Mouse (Mus musculus) erythroblast, embryonic 14.5 days (primary cell): ENCODE data around the gene Tcea2.

Experiments used
- GATA1 ChIP-seq: IDR thresholded peaks from 2 replicates; pipeline ENCODE4 v1.6.1; 2012; ENCODE audit warnings: low read length, inconsistent platforms, mixed read lengths
- TAL1 ChIP-seq: IDR thresholded peaks from 3 replicates; pipeline ENCODE4 v1.6.1; 2012; ENCODE audit warnings: low read length, inconsistent platforms, mixed read lengths

GRCm38 (mm10) chr2:181680716-181681117 is 607 bp downstream of the Tcea2 start:
- TF ChIP-seq GATA1, result no peak
- no peak for TF ChIP-seq TAL1
